Mouse (Mus musculus): ENCODE measurements around the gene Zfp712.

DNA sequence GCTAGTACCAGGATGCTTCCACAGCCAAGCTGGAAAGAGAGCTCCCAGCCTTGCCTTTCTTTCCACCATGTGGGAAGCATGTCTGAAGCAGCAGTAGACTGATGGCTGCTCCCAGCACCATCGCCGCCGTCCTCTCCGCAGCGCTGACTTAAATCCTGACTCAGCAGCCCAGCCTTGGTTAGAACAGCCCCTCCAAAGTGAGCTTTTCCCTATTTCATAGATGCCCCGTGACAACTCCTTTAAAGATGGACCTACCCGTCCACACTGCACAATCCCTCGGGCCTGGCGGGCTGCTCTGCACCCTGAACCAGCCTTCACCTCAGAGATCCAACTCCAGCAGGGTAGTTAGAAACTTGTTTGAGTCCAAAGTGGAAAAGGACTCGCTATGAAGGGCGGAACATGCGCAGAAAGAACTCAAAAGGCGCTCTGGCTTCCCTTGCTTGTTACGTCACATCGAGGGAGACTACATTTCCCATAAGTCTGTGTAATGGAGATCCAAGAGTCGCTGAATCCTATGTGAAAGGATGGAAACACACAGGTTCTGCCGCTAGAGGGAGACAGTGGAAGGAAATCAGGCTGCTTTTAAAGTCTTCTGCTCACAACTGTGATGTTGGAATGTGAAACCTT lies 47.3 kb upstream of the Zfp712 start, which contains the start of gene Gm28557:
- no peak for TF ChIP-seq USF1 (IDR thresholded peaks at IDR 0.05; ENCODE audit: low read depth)
- TF ChIP-seq POLR2A (IDR thresholded peaks at IDR 0.05; ENCODE audit: insufficient read length, low read depth), result peak; percentile 59
- peak; percentile 68 for TF ChIP-seq POLR2AphosphoS2 (IDR thresholded peaks at IDR 0.05; ENCODE audit: insufficient read length, low read depth)

Data from myocyte (in vitro differentiated cells).